Mouse (Mus musculus): ENCODE data around the gene Pipox. TPM values are rescaled to one million over a fixed set of nuclear protein-coding genes. Genes with fewer than 3 reads are reported as not detected.

The Pipox gene
- total RNA-seq, 4 experiments from 2014 or later, result 0.43 to 0.82 (median 0.59) TPM

DNA sequence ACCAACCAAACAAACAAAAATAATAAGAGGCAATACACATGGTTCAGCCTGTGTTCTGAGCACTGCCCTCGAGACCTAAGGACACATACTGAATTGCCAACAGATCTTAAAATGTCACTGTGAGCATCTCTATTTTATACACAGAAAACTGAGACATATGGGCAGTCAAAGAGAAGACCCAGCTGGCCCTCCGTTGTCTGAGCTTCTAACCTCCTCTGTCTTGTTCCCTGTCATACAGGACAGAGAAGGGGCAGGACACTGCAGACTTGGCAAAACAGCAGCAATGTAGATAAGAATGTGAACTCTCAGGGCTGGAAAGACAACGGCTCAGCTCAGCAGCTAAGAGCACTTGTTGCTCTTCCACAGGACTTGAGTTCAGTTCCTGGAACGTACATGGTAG, 14.6 kb upstream of the Pipox start:
- no peak for DNase-seq (ENCODE audit: low spot score)

- DNase-seq (ENCODE audit: low spot score), result no peak
Measured at GRCm38 (mm10) chr11:77906747-77907174, 12.9 kb upstream of the Pipox start.

DNA sequence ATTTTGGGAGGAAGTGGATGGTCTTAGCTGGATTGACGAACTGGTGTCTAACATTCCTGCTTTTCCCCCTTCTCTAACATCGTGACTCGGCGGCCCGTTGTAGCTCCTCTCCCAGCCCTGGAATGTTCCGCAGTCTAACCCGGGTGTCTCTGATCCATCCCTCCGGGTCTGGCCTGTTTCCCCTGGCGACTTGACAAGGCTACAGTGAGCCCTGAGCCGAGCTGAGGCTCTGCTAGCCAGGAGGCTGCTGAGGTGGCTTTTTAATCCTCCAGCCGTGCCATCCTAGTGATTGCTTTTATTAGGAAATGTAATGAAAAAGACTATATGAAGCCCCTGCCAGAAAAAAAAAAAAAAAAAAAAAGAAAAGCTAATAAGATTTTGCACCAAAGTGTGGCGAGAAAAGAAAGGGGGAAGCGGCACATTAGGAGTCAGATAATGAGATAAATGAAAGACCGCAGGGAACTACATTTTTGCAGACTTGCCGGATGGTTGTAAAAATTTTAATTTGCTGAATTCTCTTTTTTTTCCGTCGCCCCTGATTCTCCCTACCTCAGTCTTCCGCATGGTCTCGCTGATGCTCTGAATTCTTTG, 12.3 kb upstream of the Pipox start:
- DNase-seq (ENCODE audit: low spot score), result no peak

- DNase-seq (ENCODE audit: low spot score), result no peak
Measured at GRCm38 (mm10) chr11:77904707-77905106, 10.8 kb upstream of the Pipox start.

DNA sequence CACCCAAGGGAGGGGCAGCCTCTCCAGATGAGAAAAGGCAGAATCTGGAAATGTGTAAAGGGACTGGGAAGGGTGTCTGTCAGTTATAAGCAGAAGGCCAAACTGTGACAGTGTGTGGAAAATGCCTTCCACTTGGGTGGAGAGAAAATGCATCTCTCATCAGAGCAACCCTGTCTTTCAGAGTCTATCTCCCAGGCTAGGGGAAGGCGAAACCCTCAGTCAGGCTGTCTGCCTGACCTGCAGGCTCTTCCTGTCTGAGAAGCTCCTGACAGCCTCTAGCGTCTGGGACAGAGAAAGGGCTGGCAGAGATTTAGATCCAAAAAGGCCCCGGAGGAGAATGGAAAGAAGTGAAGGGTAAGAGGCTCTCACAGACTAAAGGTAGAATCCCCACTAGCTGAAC, 9.9 kb upstream of the Pipox start:
- DNase-seq (ENCODE audit: low spot score), result no peak

DNA sequence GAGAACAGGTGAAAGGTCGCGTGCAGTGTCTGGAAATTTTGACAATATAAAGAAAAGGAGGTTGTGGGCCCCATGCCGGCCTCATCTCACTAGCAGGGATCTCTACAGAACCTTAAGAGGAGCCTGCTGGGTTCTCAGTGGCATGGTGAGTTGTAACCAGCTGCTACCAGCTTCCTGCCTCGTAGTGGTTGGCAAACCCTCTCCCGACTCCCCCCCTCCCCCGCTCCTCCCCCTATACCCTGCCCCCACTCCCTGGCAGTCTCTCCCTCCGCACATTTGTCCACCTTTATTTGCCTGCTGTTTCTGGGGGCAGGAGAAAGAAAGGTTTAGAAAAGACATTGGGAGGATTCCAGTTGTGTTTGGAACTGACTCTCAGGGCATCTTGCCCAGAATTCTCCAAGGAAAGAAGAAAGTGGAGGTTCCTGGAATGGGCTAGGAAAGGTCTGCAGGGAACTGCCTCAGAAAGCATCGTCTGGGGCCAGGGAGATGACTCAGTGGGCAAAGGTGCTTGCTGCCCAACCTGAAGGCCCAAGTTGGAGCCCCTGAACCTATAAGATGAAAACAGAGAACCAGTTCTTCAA, 8.0 kb upstream of the Pipox start:
- DNase-seq (ENCODE audit: low spot score), result no peak

GRCm38 (mm10) chr11:77901366-77901765, 7.5 kb upstream of the Pipox start:
- DNase-seq (ENCODE audit: low spot score), result no peak

DNA sequence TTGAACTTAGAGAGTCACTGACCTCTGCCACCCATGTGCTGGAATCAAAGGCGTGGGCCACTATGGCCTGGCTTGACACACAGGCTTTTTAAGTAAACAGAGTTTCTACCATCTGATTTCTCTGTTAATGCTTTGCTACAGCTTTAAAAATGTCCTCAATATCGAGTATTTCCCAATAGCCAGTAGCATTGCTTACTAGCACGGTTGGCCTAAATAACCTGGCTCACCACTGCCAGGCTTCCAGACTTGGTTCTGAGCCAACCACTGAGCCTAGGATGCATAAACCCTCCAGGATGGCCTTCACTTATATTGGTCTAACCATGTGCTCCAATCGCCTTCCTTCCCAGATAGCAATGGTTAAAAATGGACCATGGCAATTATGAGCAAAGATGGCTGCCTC, 6.8 kb upstream of the Pipox start:
- DNase-seq (ENCODE audit: low spot score), result no peak

DNA sequence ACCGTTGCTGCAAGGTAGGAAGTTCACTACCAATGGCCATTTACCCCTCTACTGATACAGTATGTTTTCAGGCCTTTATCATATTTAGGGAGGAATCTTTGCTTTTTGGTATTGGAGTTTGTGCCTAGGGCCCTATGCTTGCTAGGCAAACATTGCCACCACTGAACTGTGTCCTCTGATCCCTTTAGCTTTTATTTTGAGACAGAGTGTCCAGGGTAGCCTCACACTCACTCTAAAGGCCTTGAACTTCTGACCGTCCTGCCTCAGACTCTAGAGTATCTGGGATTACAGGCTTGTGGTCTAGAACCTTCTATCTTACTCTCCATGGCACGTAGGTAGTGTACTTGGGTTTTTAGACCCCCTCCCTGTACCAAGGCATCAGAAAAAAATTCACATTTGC, 6.3 kb upstream of the Pipox start:
- DNase-seq (ENCODE audit: low spot score), result no peak

DNA sequence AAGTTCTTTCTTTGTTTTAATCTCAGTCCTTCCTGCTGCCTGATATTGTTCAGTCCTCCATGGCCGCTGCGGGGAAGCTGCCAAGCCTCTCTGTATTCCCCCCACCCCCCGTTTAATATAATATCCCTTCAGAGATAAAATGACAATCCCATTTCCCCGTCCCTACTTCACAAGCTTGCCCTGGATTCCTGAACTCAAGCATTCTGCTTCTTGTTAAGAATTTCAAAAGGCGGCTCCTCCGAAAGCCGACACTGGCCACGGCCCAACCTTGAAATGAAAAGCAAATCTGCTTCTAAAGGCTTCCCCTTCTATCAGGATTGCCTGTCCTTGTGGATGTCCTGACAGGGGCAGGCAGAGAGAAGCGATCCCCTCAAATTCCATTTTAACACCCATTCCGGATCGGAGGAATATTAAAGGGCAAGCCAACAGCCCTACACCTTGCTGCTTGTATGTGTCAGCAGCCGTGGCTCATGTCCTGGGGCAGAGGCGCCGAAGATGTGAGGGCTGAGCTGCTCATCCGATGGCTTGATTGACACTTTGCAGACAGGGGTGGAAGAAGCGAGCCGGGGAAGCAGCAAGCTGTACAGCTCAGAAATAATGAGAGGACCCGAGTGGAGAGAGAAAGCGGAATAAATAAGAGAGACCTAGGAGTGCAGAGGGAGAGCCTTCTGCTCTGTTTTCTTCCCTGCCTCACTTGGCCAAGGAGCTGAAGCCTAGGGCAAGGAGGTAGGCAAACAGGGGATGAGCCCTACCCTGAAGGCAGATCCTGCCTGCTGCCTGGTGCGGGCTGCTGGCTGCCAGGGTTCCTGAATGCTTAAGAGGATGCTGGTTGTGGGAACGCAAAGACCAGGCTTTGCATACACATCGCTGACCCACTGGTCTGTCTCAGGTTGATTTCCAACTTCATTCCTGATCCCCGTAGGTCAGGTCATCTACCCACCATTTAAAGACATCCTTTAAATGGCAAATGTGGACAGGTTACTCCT, 3.2 kb upstream of the Pipox start:
- no peak for DNase-seq (ENCODE audit: low spot score)

GRCm38 (mm10) chr11:77896480-77896819, 2.6 kb upstream of the Pipox start:
- DNase-seq (ENCODE audit: low spot score), result no peak

DNA sequence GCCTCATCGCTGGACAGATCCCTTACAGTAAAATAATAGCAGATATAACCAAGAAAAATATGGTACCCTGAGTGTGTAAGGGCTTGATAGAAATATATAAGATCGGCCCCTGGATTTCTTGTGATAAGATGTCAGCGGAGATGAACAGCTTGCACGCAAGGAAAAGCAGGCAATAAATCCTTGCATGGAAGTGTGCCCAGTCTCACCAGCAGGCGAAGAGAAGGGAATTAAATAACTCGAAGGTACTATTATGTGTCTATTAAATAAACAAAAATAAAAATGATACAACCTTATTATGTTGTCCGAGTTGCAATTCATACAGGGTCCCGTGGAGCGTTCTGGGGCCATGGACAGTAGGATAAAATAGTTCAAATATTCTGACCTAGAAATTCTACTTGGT, 2.1 kb upstream of the Pipox start:
- no peak for DNase-seq (ENCODE audit: low spot score)

DNA sequence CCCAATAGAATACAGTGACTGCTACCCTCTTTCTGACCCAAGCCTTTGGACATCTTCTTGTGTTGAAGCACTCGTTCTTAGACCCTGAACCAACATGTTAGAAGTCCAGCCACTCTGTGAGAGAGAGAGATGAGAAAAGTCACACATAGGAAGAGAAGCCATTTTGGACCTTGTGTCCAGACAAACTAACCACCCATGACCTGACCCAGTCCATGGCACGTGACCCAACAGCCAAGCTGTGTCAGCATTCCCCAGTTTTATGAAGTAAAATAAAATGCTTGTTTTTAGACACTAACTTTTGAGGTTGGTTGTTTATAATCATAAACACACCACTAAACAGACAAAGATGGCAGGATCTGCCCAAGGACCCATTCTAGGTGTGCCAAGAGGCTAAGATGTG, 1.1 kb upstream of the Pipox start:
- no peak for DNase-seq (ENCODE audit: low spot score)

DNA sequence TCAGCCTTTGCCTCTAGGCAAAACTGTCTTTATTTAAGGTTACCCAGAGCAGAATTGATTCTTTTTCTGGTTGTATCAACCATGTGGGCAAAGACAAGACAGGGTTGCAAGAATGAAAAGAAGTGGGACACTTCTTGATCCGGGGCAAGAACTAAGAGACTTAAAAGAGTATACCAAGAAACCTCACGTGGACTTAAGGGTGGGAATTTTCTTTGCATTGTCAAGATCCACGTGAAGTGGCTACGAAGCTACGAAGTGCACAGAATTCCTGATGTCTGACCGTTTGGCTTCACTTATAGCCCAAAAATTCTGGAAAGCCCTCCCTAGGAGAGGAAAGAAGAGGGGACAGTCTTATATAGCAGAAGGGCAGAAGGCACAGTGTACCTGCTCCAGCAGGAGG, 613 bp downstream of the Pipox start:
- DNase-seq (ENCODE audit: low spot score), result no peak

DNA sequence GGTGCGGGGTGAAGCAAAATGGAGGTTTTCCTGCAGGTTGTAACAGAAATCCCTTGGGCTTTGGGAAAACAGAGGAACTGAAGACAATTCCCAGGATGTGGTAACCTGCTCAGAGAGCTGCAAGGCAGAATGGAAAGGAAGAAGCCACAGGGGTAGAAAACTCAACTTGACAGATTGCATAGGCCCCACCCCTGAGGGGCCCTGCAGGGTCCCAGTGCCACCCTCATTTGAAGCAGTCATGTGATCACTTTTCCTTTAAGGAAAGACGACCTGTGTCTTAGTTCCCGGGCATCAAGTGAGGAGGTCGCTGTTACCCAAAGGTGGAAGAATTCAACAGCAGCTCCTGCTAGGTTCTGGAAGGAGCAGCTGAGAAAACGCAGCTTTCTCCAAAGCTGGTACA, 1.0 kb downstream of the Pipox start:
- DNase-seq (ENCODE audit: low spot score), result no peak

DNA sequence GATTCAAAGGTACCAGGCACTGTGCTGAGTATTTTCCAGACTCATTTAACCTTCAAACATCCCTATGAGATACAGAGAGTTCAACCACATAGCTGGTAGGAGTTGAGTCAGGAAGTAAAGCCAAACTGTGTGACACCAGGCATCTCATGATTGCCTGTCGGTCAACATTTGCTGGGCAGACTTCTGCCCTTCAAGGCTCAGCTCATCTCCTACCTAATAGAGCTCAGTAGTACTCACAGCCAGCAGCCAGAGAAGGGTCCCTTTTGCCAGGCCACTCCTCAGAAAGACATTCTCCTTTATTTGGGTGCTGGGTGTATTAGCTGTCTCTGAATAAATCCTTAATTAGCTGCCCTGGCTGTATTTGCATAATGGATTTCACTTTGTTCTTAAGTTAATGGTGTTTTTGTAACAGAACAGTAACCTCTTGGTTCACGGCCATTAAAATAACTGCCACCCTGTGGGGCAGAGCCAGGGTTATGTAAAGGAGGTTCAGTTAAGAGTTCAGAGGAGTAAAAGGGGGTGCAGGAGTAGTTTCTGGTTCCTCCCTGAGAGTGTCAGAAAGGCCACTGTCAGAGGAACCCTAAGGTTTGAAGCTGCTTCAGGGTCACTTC, 3.1 kb downstream of the Pipox start:
- DNase-seq (ENCODE audit: low spot score), result no peak

DNA sequence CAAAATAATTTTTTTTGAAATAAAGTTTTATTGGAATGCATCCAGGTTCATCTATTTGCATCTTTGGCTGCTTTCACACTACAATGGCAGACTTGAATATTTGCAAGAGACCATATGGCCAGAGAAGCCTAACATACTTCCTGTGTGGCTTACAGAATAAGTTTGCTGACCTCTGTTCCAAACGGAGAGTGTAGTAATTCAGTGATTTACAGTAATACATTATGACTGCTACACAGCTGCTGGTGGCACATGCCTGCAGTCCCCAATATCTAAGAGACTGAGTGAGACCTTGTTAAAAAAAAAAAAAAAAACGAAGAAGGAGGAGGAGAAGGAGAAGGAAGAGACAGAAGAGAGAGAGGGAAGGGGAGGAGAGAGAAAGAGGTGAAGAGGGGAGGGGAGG, 4.4 kb downstream of the Pipox start:
- DNase-seq (ENCODE audit: low spot score), result no peak

GRCm38 (mm10) chr11:77888846-77889245, 5.0 kb downstream of the Pipox start:
- no peak for DNase-seq (ENCODE audit: low spot score)

DNA sequence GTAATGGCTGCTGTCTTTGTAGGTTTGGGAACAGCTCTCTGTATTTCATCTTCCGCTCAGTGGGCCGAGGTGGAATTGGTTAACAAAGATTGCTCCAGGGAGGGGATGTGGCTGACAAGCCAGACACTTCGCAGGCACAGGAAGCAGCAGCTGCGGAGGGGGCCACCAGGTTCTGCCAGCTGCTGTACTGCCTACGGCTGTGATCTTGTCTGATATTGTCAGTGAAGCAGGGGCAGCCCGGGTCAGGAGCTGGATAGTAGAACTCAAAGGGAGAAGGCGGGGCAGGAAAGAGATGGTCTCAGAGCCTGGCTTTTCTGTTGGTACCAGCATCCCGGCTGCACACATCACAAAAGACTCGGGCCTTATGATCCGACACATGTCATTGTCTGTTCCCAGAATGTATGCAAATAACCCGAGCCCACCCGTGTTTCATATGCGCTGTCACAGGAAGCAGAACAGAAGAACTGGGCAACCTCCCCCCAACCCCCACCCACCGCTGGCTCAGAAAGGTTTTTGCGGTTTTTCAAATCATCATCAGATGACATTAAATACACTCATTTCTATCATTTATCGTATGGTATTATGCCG, 6.4 kb downstream of the Pipox start:
- DNase-seq (ENCODE audit: low spot score), result no peak

DNA sequence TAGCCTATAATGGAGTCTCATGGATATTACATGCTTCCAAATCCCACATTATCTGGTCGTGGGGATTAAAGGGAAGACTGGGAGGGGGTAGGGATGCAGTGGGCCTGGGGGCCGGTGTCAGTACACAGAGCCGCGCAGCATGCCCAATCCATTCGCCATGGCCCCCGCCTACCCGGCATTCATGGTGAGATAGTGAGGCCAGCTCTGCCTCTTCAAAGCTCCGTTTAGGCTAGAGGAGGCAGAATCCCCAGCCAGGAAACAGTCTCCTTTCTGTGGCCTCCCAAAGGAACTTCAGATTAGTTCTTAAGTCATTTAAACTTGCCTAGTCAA, 8.7 kb downstream of the Pipox start:
- no peak for DNase-seq (ENCODE audit: low spot score)

GRCm38 (mm10) chr11:77884524-77885245, 9.2 kb downstream of the Pipox start:
- DNase-seq (ENCODE audit: low spot score), result no peak

GRCm38 (mm10) chr11:77876760-77877148, 17.1 kb downstream of the Pipox start:
- DNase-seq (ENCODE audit: low spot score), result no peak
